Mouse (Mus musculus) small intestine, adult 2 months (tissue): ENCODE results near the gene Golga4. TPM values are rescaled to one million over a fixed set of nuclear protein-coding genes. Genes with fewer than 3 reads are reported as not detected.

Source experiments
- H3K27ac ChIP-seq: fragments of 200-500 bp; 2 replicates; pipeline ENCODE4 v1.5.1; 2012; ENCODE audit warnings: low read depth, low read length, control low read depth, inconsistent platforms; ENCODE audit not compliant: insufficient read depth
- H3K27me3 ChIP-seq: fragments of 200-500 bp; 2 replicates; pipeline ENCODE4 v1.6.1; 2012; ENCODE audit warnings: mild to moderate bottlenecking, moderate library complexity, low read length, inconsistent platforms; ENCODE audit not compliant: control insufficient read depth, insufficient read depth
- H3K36me3 ChIP-seq: fragments of 200-500 bp; 2 replicates; pipeline ENCODE4 v1.6.1; 2012; ENCODE audit warnings: mild to moderate bottlenecking, low read length, control low read depth, inconsistent platforms; ENCODE audit not compliant: control insufficient read depth, insufficient read depth
- H3K4me1 ChIP-seq: fragments of 200-500 bp; 2 replicates; pipeline ENCODE4 v1.6.1; 2012; ENCODE audit warnings: low read length, inconsistent platforms, mixed read lengths; ENCODE audit not compliant: control insufficient read depth, insufficient read depth, insufficient read length
- H3K4me3 ChIP-seq: fragments of 200-500 bp; 2 replicates; pipeline ENCODE4 v1.5.1; 2012; ENCODE audit warnings: low read depth, mild to moderate bottlenecking, control low read depth, inconsistent platforms, low read length, moderate library complexity
- CTCF ChIP-seq: fragments of 200-500 bp; IDR thresholded peaks from 2 replicates; pipeline ENCODE4 v1.5.1; 2012; ENCODE audit warnings: low read depth, mild to moderate bottlenecking, control low read depth, inconsistent platforms, low read length, moderate library complexity, mixed read lengths; ENCODE audit not compliant: insufficient replicate concordance, insufficient read length; ENCODE audit errors: extremely low read depth
- POLR2A ChIP-seq: fragments of 200-500 bp; IDR thresholded peaks from 2 replicates; pipeline ENCODE4 v1.6.1; 2012; ENCODE audit warnings: low read depth, mild to moderate bottlenecking, control low read depth, inconsistent platforms, low read length, moderate library complexity
- WGBS: fragments of 180-500 bp; shearing (Covaris S2); methylation state at CpG from one replicate; pipeline ENCODE4 v1.1.7; 2018; 5-methylcytosine and 5-hydroxymethylcytosine counted together
- polyA plus RNA-seq: library from polyadenylated mRNA; depleted of rRNA; stranded (reverse); fragments of >200 nt; gene quantifications from 2 replicates; pipeline ENCODE4 v1.2.3, GENCODE M21; 2012

Gene Golga4
- polyA plus RNA-seq, 1 experiment, result 17.8 TPM

GRCm38 (mm10) chr9:118489579-118490019, 16.5 kb upstream of the Golga4 start:
- peaks cover 27% of the 10 kb centered on the region for H3K27me3 ChIP-seq
- no peaks in the 10 kb centered on the region for H3K36me3 ChIP-seq
- no peak overlapping the region for H3K27ac ChIP-seq
- TF ChIP-seq CTCF (peak; percentile 94), POLR2A (peak; percentile 11; the same call in 1 of the 2 replicates)
- under 1% methylated on average over 16 of the region's 16 CpGs for WGBS
- H3K4me1 ChIP-seq, result peaks cover 8% of the 10 kb centered on the region
- peak overlapping the region; percentile 41 for H3K4me3 ChIP-seq

DNA sequence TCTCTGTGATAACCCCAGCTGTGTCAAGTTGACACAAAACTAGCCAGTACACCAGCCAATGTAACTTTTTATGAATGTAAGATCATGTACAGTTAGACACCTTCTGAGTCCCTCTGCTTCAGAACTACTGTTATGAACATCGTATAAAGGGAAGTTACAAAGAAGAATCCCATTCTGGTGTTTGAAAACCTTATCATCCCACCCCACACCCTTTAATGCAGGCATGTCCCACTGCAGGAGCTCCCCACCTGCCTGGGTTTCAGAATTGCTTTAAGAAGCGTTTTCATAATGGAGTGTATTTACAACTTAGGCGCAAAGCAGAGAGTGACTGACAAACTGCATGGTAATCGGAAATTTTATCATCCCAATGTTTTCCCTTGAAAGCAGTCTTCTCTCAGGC, 14.9 kb upstream of the Golga4 start:
- H3K27ac ChIP-seq, result no peak overlapping the region
- TF ChIP-seq CTCF, result no peak
- TF ChIP-seq POLR2A, result no peak
- peaks cover 24% of the 10 kb centered on the region for H3K27me3 ChIP-seq
- H3K36me3 ChIP-seq, result no peaks in the 10 kb centered on the region
- H3K4me3 ChIP-seq, result no peak overlapping the region
- H3K4me1 ChIP-seq, result peaks cover 11% of the 10 kb centered on the region
- 83% methylated on average over 4 of the region's 4 CpGs for WGBS

DNA sequence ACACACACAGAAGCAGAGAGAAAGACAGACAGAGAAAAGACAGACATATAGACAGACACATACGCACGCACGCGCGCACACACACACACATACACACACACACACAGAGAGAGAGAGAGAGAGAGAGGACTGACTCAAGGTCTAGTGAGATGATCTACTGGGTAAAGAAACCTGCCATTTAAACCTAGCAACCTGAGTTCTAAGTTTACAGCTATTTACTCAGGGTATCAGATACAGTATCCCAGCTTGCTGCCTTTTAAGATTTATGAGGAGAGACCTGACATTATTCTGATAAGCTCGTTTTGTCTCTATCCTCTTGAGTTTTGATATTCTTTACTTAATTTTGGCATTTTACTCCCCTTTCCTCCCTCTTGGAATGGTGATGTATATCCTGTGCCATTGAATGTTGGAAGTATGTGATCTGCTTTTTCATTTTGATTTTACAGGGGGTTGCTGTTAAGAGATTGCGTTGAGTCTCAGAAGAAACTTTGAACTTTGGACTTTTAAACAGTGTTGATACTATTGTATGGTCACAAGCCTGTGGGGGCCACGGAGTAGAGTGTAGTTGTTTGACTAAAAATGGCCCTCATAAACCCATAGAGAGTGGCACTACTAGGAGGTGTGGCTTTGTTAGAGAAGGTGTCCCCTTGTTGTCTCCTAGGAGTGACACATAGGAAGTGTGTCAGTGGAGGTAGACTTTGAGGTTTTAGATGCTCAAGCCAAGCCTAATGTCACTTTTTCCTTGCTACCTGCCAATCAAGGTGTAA, 13.0 kb upstream of the Golga4 start:
- 45% methylated on average over 8 of the region's 8 CpGs for WGBS
- H3K27ac ChIP-seq, result no peak overlapping the region
- peaks cover 5% of the 10 kb centered on the region for H3K27me3 ChIP-seq

GRCm38 (mm10) chr9:118494106-118494505, 12.0 kb upstream of the Golga4 start:
- no peak overlapping the region for H3K27ac ChIP-seq
- peaks cover 17% of the 10 kb centered on the region; the same call in 1 of the 2 replicates for H3K4me1 ChIP-seq
- TF ChIP-seq CTCF (peak; percentile 28; the same call in 1 of the 2 replicates), POLR2A (no peak)
- H3K4me3 ChIP-seq, result no peak overlapping the region
- peaks cover 2% of the 10 kb centered on the region; the same call in 1 of the 2 replicates for H3K27me3 ChIP-seq
- no peaks in the 10 kb centered on the region for H3K36me3 ChIP-seq
- WGBS, result 93% methylated on average over 5 of the region's 5 CpGs

More for the DNA sequence above, 13.0 kb upstream of the Golga4 start:
- Histone ChIP-seq H3K36me3 (no peaks in the 10 kb centered on the region), H3K4me3 (no peak overlapping the region), H3K4me1 (peaks cover 20% of the 10 kb centered on the region)
- no peak for TF ChIP-seq CTCF
- TF ChIP-seq POLR2A, result no peak

- no peaks in the 10 kb centered on the region for H3K27me3 ChIP-seq
- no peaks in the 10 kb centered on the region for H3K36me3 ChIP-seq
- TF ChIP-seq POLR2A (no peak), CTCF (no peak)
- 71% methylated on average over 3 of the region's 3 CpGs for WGBS
- H3K27ac ChIP-seq, result peak overlapping the region; percentile 97
- H3K4me1 ChIP-seq, result peaks cover 17% of the 10 kb centered on the region; the same call in 1 of the 2 replicates
- H3K4me3 ChIP-seq, result no peak overlapping the region
These were observed 10.1 kb upstream of the Golga4 start for GRCm38 (mm10) chr9:118495933-118496332.

DNA sequence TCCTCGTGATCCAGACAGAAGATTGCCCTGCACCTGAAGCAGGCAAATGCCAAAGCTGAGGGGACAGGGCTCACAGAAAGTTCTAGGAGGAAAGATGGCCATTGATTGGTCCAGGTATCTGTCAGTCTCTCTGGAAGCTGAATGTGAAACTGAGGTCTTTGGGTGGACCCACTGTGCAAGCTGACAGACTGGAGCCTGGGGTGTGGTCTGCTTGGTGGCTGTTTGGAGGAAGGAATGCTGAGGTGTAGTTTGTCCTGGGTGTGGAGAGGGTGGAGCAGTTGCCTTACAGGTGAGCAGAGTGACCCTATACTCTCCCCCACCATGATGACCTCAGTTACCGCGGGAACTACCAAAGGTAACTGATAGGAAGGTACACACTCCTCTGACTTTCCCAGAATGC, 9.1 kb upstream of the Golga4 start:
- TF ChIP-seq POLR2A (no peak), CTCF (no peak)
- H3K27me3 ChIP-seq, result no peaks in the 10 kb centered on the region
- peaks cover 17% of the 10 kb centered on the region; the same call in 1 of the 2 replicates for H3K4me1 ChIP-seq
- peak overlapping the region; percentile 97 for H3K27ac ChIP-seq
- no peak overlapping the region for H3K4me3 ChIP-seq
- no peaks in the 10 kb centered on the region for H3K36me3 ChIP-seq
- 32% methylated on average over 3 of the region's 3 CpGs for WGBS

DNA sequence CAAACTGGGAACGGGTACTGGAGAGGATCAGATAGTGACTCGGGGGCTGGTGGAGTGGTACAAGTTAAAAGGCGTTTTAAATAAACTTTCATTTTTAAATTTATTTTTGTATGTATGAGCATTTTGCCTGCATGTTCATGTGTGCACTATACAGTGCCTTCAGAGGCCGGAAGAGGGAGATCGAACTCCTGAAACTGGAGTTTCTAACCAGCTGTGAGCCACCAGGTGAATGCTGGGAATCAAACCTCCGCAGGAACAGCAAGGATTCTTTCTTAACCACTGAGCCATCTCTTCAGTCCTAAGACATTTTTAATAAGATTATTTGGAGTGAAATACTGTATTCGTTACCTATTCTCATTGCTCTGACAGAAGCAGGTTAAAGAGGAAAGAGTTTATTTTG, 8.0 kb upstream of the Golga4 start:
- H3K36me3 ChIP-seq, result no peaks in the 10 kb centered on the region
- H3K4me3 ChIP-seq, result no peak overlapping the region
- 80% methylated on average over 7 of the region's 7 CpGs for WGBS
- no peak for TF ChIP-seq POLR2A
- no peak for TF ChIP-seq CTCF
- H3K4me1 ChIP-seq, result peaks cover 16% of the 10 kb centered on the region; the same call in 1 of the 2 replicates
- H3K27ac ChIP-seq, result no peak overlapping the region
- no peaks in the 10 kb centered on the region for H3K27me3 ChIP-seq
